8 mouse cellular contexts compared by ENCODE assay signal in genomic region chr15:25622867-25623471, GRCm38 (mm10). TPM values are rescaled to one million over a fixed set of nuclear protein-coding genes. Genes with fewer than 3 reads are reported as not detected.
DNase-seq lines count a peak whose midpoint lies in the region; ATAC-seq and TF ChIP-seq lines count a peak whose summit lies in the region.

No protein-coding gene starts in this region.

- ATAC-seq in embryonic facial prominence, embryonic 13.5 days (ENCODE audit: insufficient number of reproducible peaks, insufficient read depth, low FRiP score, low TSS enrichment, low read depth), result 0 out of 2 replicates have a peak, but pooled peaks have one; percentile 1
- no peak for ATAC-seq in heart, embryonic 14.5 days (ENCODE audit: insufficient number of reproducible peaks, insufficient read depth, low FRiP score, low read depth)
- peak; percentile 5; the same call in 1 of the 2 replicates for ATAC-seq in kidney, postnatal 0 days (replicated peaks; ENCODE audit: low FRiP score, low read depth)

- H3K79me3 ChIP-seq in C2C12 (ENCODE audit: low read depth), result peaks cover 49% of the 10 kb centered on the region

- H3K79me2 ChIP-seq in C2C12 (ENCODE audit: control insufficient read depth, insufficient read depth), result peaks cover 56% of the 10 kb centered on the region

- no peak for TF ChIP-seq CTCF in C2C12 (IDR thresholded peaks at IDR 0.05; ENCODE audit: control insufficient read depth, insufficient read depth, insufficient read length)
- TF ChIP-seq CTCF in kidney, postnatal 0 days (IDR thresholded peaks at IDR 0.05; ENCODE audit: low read depth), result no peak

- peaks cover 35% of the 10 kb centered on the region for H3K36me3 ChIP-seq in C2C12 (ENCODE audit: control insufficient read depth, insufficient read depth)
- no peaks in the 10 kb centered on the region for H3K36me3 ChIP-seq in embryonic facial prominence, embryonic 13.5 days
- H3K36me3 ChIP-seq in heart, embryonic 14.5 days (ENCODE audit: control insufficient read depth, insufficient read depth, low read length), result no peaks in the 10 kb centered on the region
- no peaks in the 10 kb centered on the region for H3K36me3 ChIP-seq in kidney, postnatal 0 days (ENCODE audit: insufficient read depth, low read length)

- no peaks in the 10 kb centered on the region for H3K27me3 ChIP-seq in C2C12 (ENCODE audit: control insufficient read depth, insufficient read depth, insufficient read length)
- H3K27me3 ChIP-seq in embryonic facial prominence, embryonic 13.5 days, result 0 out of 2 replicates have a peak, but pooled peaks cover 4% of the 10 kb centered on the region
- H3K27me3 ChIP-seq in heart, embryonic 14.5 days (ENCODE audit: control insufficient read depth, insufficient read depth, low read length), result peaks cover 10% of the 10 kb centered on the region; the same call in 1 of the 2 replicates
- no peaks in the 10 kb centered on the region for H3K27me3 ChIP-seq in kidney, postnatal 0 days (ENCODE audit: insufficient read depth, low read length)

- peaks cover 43% of the 10 kb centered on the region for H3K4me1 ChIP-seq in embryonic facial prominence, embryonic 13.5 days
- H3K4me1 ChIP-seq in heart, embryonic 14.5 days (ENCODE audit: control insufficient read depth in 2 of 2, insufficient read depth in 2 of 2, low read length in 2 of 2), result peaks cover 6% of the 10 kb centered on the region in 2 experiments; a peak in 3 of 4 replicates
- H3K4me1 ChIP-seq in kidney, postnatal 0 days (replicated peaks; ENCODE audit: insufficient read depth, low read length), result peaks cover 22% of the 10 kb centered on the region

- H3K27ac ChIP-seq in embryonic facial prominence, embryonic 13.5 days, result peak overlapping the region; percentile 90
- H3K27ac ChIP-seq in heart, embryonic 14.5 days (replicated peaks in 1 of 2; ENCODE audit: control insufficient read depth in 1 of 2, insufficient read depth in 1 of 2, low read depth in 2 of 2, low read length in 2 of 2), result peak overlapping the region; percentile 75 to 76
- H3K27ac ChIP-seq in kidney, postnatal 0 days, result peak overlapping the region; percentile 97

- peak overlapping the region; percentile 77 for H3K4me2 ChIP-seq in embryonic facial prominence, embryonic 13.5 days
- peak overlapping the region; percentile 88 for H3K4me2 ChIP-seq in heart, embryonic 14.5 days (ENCODE audit: low read length)
- peak overlapping the region; percentile 78 for H3K4me2 ChIP-seq in kidney, postnatal 0 days (ENCODE audit: low read length)

- DNase-seq in adrenal gland, adult 8-10 months, result peak; percentile 53
- DNase-seq in kidney, postnatal 0 days (ENCODE audit: low spot score), result peak; percentile 66
- DNase-seq in lung, postnatal 36 days, result peak; percentile 62
- peak; percentile 14 to 28 for DNase-seq in spleen, postnatal 14 days (ENCODE audit: low spot score in 2 of 2)
- no peak for DNase-seq in layer of hippocampus, adult 11-12 months (ENCODE audit: low spot score)

- H3ac ChIP-seq in C2C12 (ENCODE audit: control insufficient read depth, insufficient read length, low read depth), result peak overlapping the region; percentile 98

- H3K9me3 ChIP-seq in embryonic facial prominence, embryonic 13.5 days, result no peaks in the 10 kb centered on the region
- H3K9me3 ChIP-seq in heart, embryonic 14.5 days (ENCODE audit: control insufficient read depth, low read length), result no peaks in the 10 kb centered on the region
- no peaks in the 10 kb centered on the region for H3K9me3 ChIP-seq in kidney, postnatal 0 days (replicated peaks; ENCODE audit: low read length)

- peak overlapping the region; percentile 97 for H3K4me3 ChIP-seq in C2C12 (ENCODE audit: insufficient read depth, poor library complexity, severe bottlenecking)
- H3K4me3 ChIP-seq in embryonic facial prominence, embryonic 13.5 days, result peak overlapping the region; percentile 89
- peak overlapping the region; percentile 64 to 71 for H3K4me3 ChIP-seq in heart, embryonic 14.5 days (ENCODE audit: control insufficient read depth in 1 of 2, insufficient read depth in 1 of 2, low read depth in 1 of 2, low read length in 2 of 2)
- peak overlapping the region; percentile 73 for H3K4me3 ChIP-seq in kidney, postnatal 0 days (replicated peaks; ENCODE audit: low read depth, low read length)

- peak overlapping the region; percentile 93 for H3K9ac ChIP-seq in embryonic facial prominence, embryonic 13.5 days
- H3K9ac ChIP-seq in heart, embryonic 14.5 days (ENCODE audit: low read length), result peak overlapping the region; percentile 81
- peak overlapping the region; percentile 87 for H3K9ac ChIP-seq in kidney, postnatal 0 days (ENCODE audit: low read depth, low read length)

- under 1% methylated on average over 61 of the region's 61 CpGs for WGBS in embryonic facial prominence, embryonic 13.5 days
- WGBS in heart, embryonic 14.5 days, result under 1% methylated on average over 61 of the region's 61 CpGs
- WGBS in kidney, postnatal 0 days, result under 1% methylated on average over 61 of the region's 61 CpGs

TF ChIP-seq in C2C12, 6 proteins besides CTCF, POLR2A, EP300 and RAD21:
- no peak for TF ChIP-seq USF1 (IDR thresholded peaks at IDR 0.05; ENCODE audit: low read depth)
- TF ChIP-seq MAX (IDR thresholded peaks at IDR 0.05), result peak; percentile 17
- TF ChIP-seq FOSL1 (IDR thresholded peaks at IDR 0.05; ENCODE audit: insufficient read depth, low read length, poor library complexity, severe bottlenecking), result no peak
- no peak for TF ChIP-seq MYOG (IDR thresholded peaks at IDR 0.05; ENCODE audit: control insufficient read depth, extremely low read depth, insufficient read length)
- TF ChIP-seq MYOD1 (IDR thresholded peaks at IDR 0.05; ENCODE audit: control insufficient read depth, insufficient read length, low read depth), result no peak
- no peak for TF ChIP-seq CEBPB (IDR thresholded peaks at IDR 0.05; ENCODE audit: low read depth)

RNA-seq across cellular contexts. Expression of gene Myo10, which starts 0.6 kb away (rescaled TPM):
- 89.8 TPM for polyA plus RNA-seq in C2C12 (2012; fragmentation: generic; extraction: Trizol)
- total RNA-seq in adrenal gland, adult 8-10 months (2022), result 10 to 100 TPM; 59.0 to 68.5 (median 62.0) TPM
- polyA plus RNA-seq in embryonic facial prominence, embryonic 13.5 days (2015; fragmentation: Nextera tagmentation; extraction: Ambion mirVana), result 27.9 and 30.4 TPM in 2 replicates
- 12.6 and 14.7 TPM in 2 replicates for polyA plus RNA-seq in heart, embryonic 14.5 days (2014; fragmentation: Nextera tagmentation; extraction: Ambion mirVana)
- polyA plus RNA-seq in kidney, postnatal 0 days (2015; fragmentation: Nextera tagmentation; extraction: Ambion mirVana), result 25.8 and 29.3 TPM in 2 replicates
